Mouse (Mus musculus): ENCODE results near the gene Olfr502.
"Not testable (repeated sequence)": the region's sequence is repeated elsewhere in the genome, so short reads cannot be mapped to it uniquely, and the experiment has no call there.

The Olfr502 gene

DNA sequence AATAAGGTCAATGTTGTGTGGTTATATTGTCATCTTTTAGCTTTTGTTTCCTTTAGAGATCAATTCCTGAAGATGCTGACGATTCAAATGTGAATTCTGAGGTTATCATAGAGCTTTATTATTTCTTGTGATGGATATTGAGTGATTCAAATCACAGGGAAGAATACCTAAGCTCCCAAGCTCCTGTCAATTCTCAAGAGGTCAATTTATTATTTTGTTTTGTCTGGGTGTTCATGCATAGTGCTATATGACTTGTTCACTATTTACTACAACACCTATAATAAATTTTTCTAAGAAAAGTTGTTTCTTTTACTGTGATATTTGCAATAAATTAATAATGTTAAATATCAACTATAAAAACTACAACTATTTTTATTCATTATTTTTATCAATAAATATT is at the start of gene Olfr502:
Olfr502 (minus strand) TSS at position 101 of the 400 bp plus-strand sequence.
- no peak for DNase-seq (ENCODE audit: low spot score)

DNA sequence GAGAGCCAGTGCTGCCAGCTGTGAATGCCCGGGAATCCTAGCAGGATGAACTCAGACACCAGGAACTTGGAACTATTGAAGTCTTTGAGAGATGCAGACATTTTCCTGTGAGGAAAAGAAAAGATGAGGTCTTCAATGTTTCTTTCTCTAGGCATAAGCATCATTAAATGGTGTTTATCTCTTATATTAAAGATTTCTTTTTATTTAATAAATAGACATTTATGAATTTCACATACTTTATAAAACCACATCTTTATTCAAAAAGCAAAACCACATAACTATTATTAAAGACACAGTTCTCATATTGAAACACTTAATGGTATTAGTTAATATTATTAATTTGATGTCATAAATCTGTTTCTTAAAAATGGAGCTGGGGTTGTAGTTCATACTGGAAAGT is 40.8 kb upstream of the Olfr502 start, which contains the start of gene Olfr504:
Olfr504 (minus strand) TSS at position 101 of the 400 bp plus-strand sequence.
- no peak for DNase-seq (ENCODE audit: low spot score)

DNA sequence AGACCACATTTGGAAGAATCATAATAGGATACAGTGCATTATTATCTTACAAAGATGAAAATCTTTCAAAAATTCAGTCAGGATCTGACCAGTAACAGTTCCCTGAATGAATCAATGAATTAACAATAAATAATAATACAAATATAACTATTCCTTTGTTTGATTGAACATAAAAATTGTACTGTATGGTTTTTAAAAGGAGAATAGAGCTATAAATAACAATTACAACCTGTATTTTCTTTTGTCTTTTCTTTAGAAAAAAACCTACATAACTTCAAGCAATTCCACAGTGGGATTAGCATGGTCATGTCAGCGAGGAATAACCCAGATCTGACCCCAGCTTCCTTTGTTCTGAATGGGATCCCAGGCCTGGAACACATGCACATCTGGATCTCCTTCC is 19.4 kb upstream of the Olfr502 start, which contains the start of gene Olfr503:
Olfr503 (plus strand) TSS at position 301 of the 400 bp plus-strand sequence.
- not testable (repeated sequence) for DNase-seq (ENCODE audit: low spot score)

DNA sequence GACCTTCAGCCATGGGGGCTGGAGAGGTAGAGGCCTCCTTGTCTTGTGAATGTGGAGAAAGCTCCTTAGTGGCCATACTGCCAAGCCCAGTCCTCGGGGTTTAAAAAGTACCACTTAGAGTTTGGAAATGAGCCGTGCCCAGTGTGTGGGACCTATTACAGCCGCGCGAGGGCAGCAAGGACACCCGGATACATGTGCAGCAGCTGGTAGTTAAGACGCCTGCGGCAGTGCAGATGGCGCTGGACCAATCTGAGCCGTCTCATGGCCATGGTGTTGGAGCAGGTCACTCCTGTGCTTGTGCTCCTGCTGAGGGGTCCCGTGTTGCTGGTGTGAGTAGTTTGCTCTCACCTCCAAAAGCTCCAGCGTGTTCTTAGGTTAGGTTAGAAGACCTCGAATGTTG is 17.6 kb upstream of the Olfr502 start:
- DNase-seq (ENCODE audit: low spot score) = no peak

Data from ovary, postnatal 36 days (tissue).